Mouse (Mus musculus) ES-Bruce4 (cell line): ENCODE results near the gene Psenen. TPM values are rescaled to one million over a fixed set of nuclear protein-coding genes. Genes with fewer than 3 reads are reported as not detected.
A peak's percentile ranks its signal among the peaks of the same experiment; 100 is the strongest.

ENCODE experiments used
- H3K27ac ChIP-seq: 2 replicates; pipeline ENCODE4 v1.5.1; 2012; ENCODE audit warnings: low read length, inconsistent platforms; ENCODE audit not compliant: insufficient read depth
- H3K27me3 ChIP-seq: 2 replicates; pipeline ENCODE4 v1.6.1; 2012; ENCODE audit warnings: mild to moderate bottlenecking, low read length, inconsistent platforms; ENCODE audit not compliant: control insufficient read depth, poor library complexity, insufficient read depth, severe bottlenecking
- H3K36me3 ChIP-seq: 2 replicates; pipeline ENCODE4 v1.6.1; 2012; ENCODE audit warnings: inconsistent platforms, mild to moderate bottlenecking, low read length, moderate library complexity; ENCODE audit not compliant: control insufficient read depth, poor library complexity, insufficient read depth, severe bottlenecking
- H3K4me1 ChIP-seq: one replicate; pipeline ENCODE4 v1.8.1; 2011; ENCODE audit warnings: low read length; ENCODE audit not compliant: control insufficient read depth, insufficient read depth
- H3K4me3 ChIP-seq: 2 replicates; pipeline ENCODE4 v1.5.1; 2011; ENCODE audit warnings: low read depth, mild to moderate bottlenecking, low read length
- H3K9ac ChIP-seq: 2 replicates; pipeline ENCODE4 v1.6.1; 2012; ENCODE audit warnings: low read depth, mild to moderate bottlenecking, inconsistent platforms; ENCODE audit not compliant: poor library complexity, severe bottlenecking
- H3K9me3 ChIP-seq: replicated peaks from 2 replicates; pipeline ENCODE4 v1.6.1; 2012; ENCODE audit warnings: mild to moderate bottlenecking, low read length, inconsistent platforms; ENCODE audit not compliant: control insufficient read depth, poor library complexity, insufficient read depth, severe bottlenecking
- CTCF ChIP-seq: IDR thresholded peaks from one replicate; pipeline ENCODE4 v1.8.1; 2011; ENCODE audit warnings: low read depth, low read length
- POLR2A ChIP-seq: IDR thresholded peaks from one replicate; pipeline ENCODE4 v1.8.1; 2011; ENCODE audit warnings: low read length; ENCODE audit not compliant: insufficient read depth
- polyA plus RNA-seq: library from polyadenylated mRNA; stranded (reverse); fragments of >200 nt; gene quantifications from 2 replicates; pipeline ENCODE4 v1.2.4, GENCODE M21; 2011; ENCODE audit warnings: low read depth; ENCODE audit not compliant: missing spikeins, insufficient read depth, insufficient read length

Gene Psenen
- polyA plus RNA-seq, 1 experiment = 99.8 TPM

- Histone ChIP-seq H3K36me3 (no peaks in the 10 kb centered on the region), H3K9me3 (no peaks in the 10 kb centered on the region), H3K4me3 (peak overlapping the region; percentile 17), H3K4me1 (no peaks in the 10 kb centered on the region), H3K9ac (peak overlapping the region; percentile 12; the same call in 1 of the 2 replicates), H3K27me3 (no peaks in the 10 kb centered on the region), H3K27ac (no peak overlapping the region)
- TF ChIP-seq CTCF (no peak), POLR2A (peak; percentile 10)
Observed at GRCm38 (mm10) chr7:30515003-30515760, 48.2 kb downstream of the Psenen start.

Other genes starting within 250 kb of the Psenen start
- gene Syne4, start 248.8 kb downstream of the Psenen start, polyA plus RNA-seq = 41.6 and 43.7 TPM in 2 replicates
- 0.52 and 0.58 TPM in 2 replicates for gene E130208F15Rik, start 241.9 kb downstream of the Psenen start, polyA plus RNA-seq
- 5.6 and 7.3 TPM in 2 replicates for gene Sdhaf1, start 239.7 kb downstream of the Psenen start, polyA plus RNA-seq
- 4.2 and 6.3 TPM in 2 replicates for gene Lrfn3, start 200.9 kb downstream of the Psenen start, polyA plus RNA-seq
- not detected in 2 replicates for gene Tyrobp, start 149.9 kb downstream of the Psenen start, polyA plus RNA-seq
- gene Hcst, start 143.8 kb downstream of the Psenen start, polyA plus RNA-seq = not detected in 2 replicates
- 4.1 TPM in 2 replicates for gene Nfkbid, start 141.9 kb downstream of the Psenen start, polyA plus RNA-seq
- gene Aplp1, start 118.1 kb downstream of the Psenen start, polyA plus RNA-seq = 70.6 and 78.2 TPM in 2 replicates
- gene Kirrel2, start 105.9 kb downstream of the Psenen start, polyA plus RNA-seq = 5.8 and 9.4 TPM in 2 replicates
- 27.5 and 30.9 TPM in 2 replicates for gene Nphs1, start 105.3 kb downstream of the Psenen start, polyA plus RNA-seq
- gene Prodh2, start 70.0 kb downstream of the Psenen start, polyA plus RNA-seq = 0.58 TPM in 1 of 2 replicates, not detected in the other
- gene Arhgap33, start 28.6 kb downstream of the Psenen start, polyA plus RNA-seq = 6.0 and 6.5 TPM in 2 replicates
- 6.4 and 7.0 TPM in 2 replicates for gene Hspb6, start 11.4 kb downstream of the Psenen start, polyA plus RNA-seq
- 16.8 and 17.3 TPM in 2 replicates for gene Proser3, start 11.3 kb downstream of the Psenen start, polyA plus RNA-seq
- gene Lin37, start 3.8 kb downstream of the Psenen start, polyA plus RNA-seq = 23.3 and 29.3 TPM in 2 replicates
- gene U2af1l4, start 326 bp downstream of the Psenen start, polyA plus RNA-seq = 50.9 and 73.9 TPM in 2 replicates
- gene Gm49396, start 283 bp downstream of the Psenen start, polyA plus RNA-seq = 1.8 and 1.9 TPM in 2 replicates
- 0.72 TPM in 1 of 2 replicates, not detected in the other for gene Igflr1, start 1.8 kb upstream of the Psenen start, polyA plus RNA-seq
- 70.2 and 81.4 TPM in 2 replicates for gene Kmt2b, start 25.1 kb upstream of the Psenen start, polyA plus RNA-seq
- 20.3 and 22.7 TPM in 2 replicates for gene Zbtb32, start 35.3 kb upstream of the Psenen start, polyA plus RNA-seq
- gene Upk1a, start 49.2 kb upstream of the Psenen start, polyA plus RNA-seq = 2.5 and 2.8 TPM in 2 replicates
- gene Cox6b1, start 62.5 kb upstream of the Psenen start, polyA plus RNA-seq = 540 and 569 TPM in 2 replicates
- 2.8 and 3.3 TPM in 2 replicates for gene Etv2, start 72.2 kb upstream of the Psenen start, polyA plus RNA-seq
- 42.3 and 47.0 TPM in 2 replicates for gene Rbm42, start 86.7 kb upstream of the Psenen start, polyA plus RNA-seq
- gene Haus5, start 101.4 kb upstream of the Psenen start, polyA plus RNA-seq = 16.9 and 17.8 TPM in 2 replicates
- gene Pmis2, start 108.0 kb upstream of the Psenen start, polyA plus RNA-seq = not detected in 2 replicates
- not detected in 2 replicates for gene 2200002J24Rik, start 135.3 kb upstream of the Psenen start, polyA plus RNA-seq
- 1.4 and 1.6 TPM in 2 replicates for gene Atp4a, start 148.6 kb upstream of the Psenen start, polyA plus RNA-seq
- 66.7 and 75.8 TPM in 2 replicates for gene Tmem147, start 165.9 kb upstream of the Psenen start, polyA plus RNA-seq
- gene Gapdhs, start 180.1 kb upstream of the Psenen start, polyA plus RNA-seq = not detected in 2 replicates
- gene Sbsn, start 187.8 kb upstream of the Psenen start, polyA plus RNA-seq = 12.4 and 14.6 TPM in 2 replicates
- gene Dmkn, start 200.1 kb upstream of the Psenen start, polyA plus RNA-seq = 0.70 and 0.99 TPM in 2 replicates
- 5.0 and 9.1 TPM in 2 replicates for gene Krtdap, start 224.3 kb upstream of the Psenen start, polyA plus RNA-seq